Mouse (Mus musculus) urinary bladder, postnatal 25 days (tissue): Measurements from ENCODE around the gene Adh1.

ENCODE experiments used
- DNase-seq: peaks from one replicate; pipeline ENCODE4 v3.0.0; 2022; ENCODE audit warnings: low spot score

Gene Adh1

GRCm38 (mm10) chr3:138241371-138241770, 19.4 kb upstream of the Adh1 start:
- DNase-seq, result no peak

- no peak for DNase-seq
Observed at GRCm38 (mm10) chr3:138242021-138242726, 18.6 kb upstream of the Adh1 start.

DNA sequence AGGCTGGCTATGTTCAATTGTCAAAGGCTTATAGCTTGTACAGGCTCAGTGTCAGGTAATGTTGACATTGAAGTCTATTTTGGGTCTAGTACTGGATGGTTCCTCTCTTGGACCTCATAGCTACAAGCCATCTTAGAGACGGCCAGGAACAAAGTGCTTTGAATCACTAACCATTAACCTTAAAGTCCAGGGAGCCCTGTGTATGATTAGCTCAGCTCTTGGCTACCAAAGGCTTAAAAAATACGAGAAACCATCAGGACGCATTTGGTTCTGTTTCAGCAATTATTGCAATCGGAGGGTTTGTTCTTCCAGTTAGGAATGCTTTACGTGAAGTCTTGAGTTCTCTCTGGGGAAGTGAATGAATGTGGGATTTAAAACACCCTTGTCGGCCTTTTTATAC, 17.9 kb upstream of the Adh1 start:
- DNase-seq, result no peak

- DNase-seq, result no peak
Observed at GRCm38 (mm10) chr3:138244338-138244874, 16.4 kb upstream of the Adh1 start.

DNA sequence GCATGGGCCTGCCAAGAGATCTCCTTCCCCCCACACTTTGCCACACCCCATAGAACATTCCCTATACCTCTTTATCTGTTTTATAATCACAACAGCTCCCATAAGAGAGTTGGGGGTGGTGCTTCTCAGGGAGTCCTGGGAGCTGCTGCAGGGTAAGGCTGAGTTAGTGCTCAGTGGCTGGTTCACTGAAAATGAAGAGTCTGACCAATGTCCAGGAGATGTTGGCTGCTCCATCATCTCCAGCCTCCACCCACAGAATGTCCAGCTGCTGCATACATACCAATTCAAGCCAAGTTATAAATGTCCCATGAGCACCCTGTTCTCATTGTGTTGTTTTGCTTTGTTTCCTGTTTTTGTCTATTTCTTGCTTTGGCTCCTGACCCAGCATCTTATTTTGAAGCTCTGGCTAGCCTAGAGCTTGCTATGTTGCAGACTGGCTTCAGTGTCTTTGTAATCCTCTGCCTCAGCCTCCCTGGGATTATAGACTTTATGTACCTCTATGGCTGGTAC, 14.2 kb upstream of the Adh1 start:
- DNase-seq, result no peak

DNA sequence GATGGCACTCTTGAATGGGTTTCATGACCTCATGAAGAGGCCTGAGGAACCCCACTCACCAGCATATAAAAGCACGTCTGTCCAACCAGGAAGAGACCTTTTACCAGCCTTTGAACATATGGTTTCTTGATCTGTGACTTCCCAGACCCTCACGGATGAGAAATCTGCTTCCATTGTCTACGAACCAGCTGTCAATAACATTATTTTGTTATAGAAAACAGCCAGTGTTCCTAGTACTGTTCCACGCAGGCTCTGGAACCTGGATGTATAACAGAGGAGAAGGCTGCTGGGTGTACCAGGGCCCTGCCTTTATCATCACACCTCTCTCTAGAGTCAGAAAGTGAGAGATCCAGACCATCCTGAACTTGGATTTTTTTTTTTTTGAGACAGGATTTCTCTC, 13.6 kb upstream of the Adh1 start:
- no peak for DNase-seq

- no peak for DNase-seq
Observed at GRCm38 (mm10) chr3:138248011-138248410, 12.8 kb upstream of the Adh1 start.

DNA sequence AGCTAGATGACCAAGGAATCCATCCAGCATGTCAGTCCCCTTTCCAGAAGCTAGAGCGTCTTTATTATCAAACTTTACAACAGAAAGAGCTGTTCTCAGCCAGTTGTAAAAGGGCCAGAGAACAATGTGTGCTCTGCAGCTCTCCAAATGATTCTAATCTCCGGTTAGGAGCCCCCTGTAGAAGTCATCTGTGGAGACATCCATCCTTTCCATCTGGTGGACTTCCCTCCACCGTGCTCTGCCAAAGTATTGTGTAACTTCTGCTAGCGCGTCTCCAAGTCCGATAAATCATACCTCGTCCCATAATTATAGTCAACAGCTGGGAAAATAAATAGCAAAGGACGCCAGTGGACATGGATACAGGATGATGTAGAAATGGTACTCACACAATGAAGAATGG, 12.0 kb upstream of the Adh1 start:
- DNase-seq, result peak; percentile 31

GRCm38 (mm10) chr3:138251156-138251555, 9.6 kb upstream of the Adh1 start:
- no peak for DNase-seq

DNA sequence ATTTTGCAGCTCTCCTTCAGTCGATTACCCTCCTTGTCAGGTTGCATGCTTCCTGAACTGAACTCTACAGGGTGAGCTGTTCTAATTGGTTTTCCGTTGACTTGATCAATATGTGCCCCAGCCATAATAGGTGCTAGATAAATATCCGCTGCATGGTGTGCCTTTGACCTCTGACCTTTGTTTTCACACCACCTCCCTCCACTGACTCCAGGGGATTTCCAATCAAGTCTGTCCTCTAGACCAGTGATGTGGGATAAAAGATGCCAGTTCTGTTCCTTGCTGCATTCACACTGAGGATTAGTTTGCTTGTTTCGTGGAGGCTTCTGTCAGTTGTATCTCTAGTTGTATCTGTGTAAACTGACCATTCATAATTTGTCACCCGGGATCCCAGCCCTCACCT, 6.6 kb upstream of the Adh1 start:
- DNase-seq, result no peak

DNA sequence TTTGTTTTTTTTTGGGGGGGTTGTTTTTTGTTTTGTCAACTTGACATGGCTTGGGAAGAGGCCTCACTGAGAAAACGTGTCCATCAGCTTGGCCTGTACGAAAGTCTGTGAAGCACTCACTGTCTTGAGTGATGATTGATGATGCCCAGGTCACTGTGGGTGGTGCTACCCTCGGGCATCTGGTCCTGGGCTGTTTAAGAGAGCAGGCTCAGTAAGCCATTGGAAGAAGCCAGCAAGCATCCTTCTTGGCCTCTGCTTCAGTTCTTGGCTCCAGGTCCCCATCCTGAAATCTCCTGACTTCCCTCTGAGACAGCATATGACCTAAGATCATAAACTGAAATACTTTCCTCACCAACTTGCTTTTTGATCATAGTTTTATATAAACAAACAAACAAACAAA, 5.4 kb upstream of the Adh1 start:
- DNase-seq, result no peak

- no peak for DNase-seq
Observed at GRCm38 (mm10) chr3:138255780-138256550, 4.8 kb upstream of the Adh1 start.

GRCm38 (mm10) chr3:138262568-138262967, 1.8 kb downstream of the Adh1 start:
- no peak for DNase-seq

DNA sequence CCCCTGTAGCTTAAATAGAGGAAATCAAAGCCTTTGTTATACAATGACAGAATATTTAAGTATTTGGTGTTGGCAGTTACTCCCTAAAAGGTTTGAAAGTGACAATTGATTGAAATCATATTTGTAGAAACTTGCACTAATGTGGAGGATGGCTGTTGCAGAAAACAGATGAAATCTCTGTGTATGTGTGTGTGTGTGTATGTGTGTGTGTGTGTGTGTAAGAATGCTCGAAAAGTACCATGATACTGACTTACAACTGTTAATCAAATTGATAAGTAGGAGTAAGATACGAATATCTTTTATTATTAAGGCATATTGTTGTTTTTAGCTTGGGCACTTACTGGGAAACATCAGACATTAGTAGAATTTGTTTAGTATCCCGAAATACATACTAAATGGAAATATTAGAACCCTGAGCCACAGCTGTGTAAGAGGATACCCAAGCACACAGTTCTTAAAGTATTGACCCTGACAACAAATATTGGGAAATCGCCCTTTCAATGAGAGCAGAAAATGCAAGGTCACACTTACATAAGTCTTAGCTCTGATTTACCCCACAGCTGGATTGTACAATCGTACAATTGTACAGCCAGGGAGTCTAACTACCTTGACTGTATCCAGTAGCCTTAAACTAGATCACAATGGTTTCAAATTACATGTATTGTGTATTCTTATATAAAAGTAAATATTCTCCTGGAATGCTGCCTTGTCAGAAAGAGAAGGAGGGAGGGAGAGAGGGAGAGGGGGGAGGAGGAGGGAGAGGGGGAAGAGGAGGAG, 2.6 kb downstream of the Adh1 start:
- DNase-seq, result no peak

- no peak for DNase-seq
Observed at GRCm38 (mm10) chr3:138264648-138265047, 3.9 kb downstream of the Adh1 start.

GRCm38 (mm10) chr3:138270507-138270906, 9.7 kb downstream of the Adh1 start:
- no peak for DNase-seq

GRCm38 (mm10) chr3:138271297-138271696, 10.5 kb downstream of the Adh1 start:
- DNase-seq, result no peak

DNA sequence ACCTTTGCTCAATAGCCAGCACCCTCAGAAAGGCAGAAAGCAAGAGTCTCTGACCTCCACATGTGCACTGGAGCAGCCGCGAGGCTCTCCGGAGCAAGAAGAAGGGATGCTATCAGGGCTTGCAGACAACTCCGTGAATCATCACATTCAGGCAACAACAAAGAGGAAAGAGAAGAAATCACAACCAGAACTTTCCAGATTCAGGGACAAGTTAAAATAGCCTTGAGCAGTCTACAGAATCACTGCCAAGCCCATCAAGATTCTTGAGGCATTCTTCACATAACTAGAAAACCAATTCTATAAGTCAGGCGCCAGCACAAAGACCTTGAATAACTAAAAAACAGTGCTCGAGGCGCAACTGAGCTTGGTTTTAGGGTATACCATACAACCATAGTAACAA, 12.3 kb downstream of the Adh1 start:
- DNase-seq, result no peak

DNA sequence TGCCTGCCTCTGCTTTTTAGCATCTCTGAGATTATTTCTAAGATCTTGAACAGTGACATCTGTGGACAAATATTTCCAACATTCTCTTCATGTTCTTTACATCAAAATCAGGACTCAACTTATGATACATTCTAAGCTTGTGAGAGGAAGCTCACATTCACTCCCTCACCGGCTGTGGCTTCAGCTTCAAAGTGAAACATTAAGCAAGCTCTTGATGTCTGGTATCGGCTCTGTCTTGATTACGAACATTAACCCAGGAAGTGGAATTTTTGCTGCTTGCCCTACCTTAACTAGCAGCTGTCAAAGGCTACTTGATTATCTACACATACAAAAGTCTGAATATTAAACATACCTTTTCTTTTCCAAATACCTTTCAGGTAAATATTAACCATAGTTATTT, 14.3 kb downstream of the Adh1 start:
- no peak for DNase-seq

- no peak for DNase-seq
Observed at GRCm38 (mm10) chr3:138282556-138282955, 21.8 kb downstream of the Adh1 start.

GRCm38 (mm10) chr3:138283831-138284230, 23.0 kb downstream of the Adh1 start:
- DNase-seq, result no peak

- DNase-seq, result no peak
Observed at GRCm38 (mm10) chr3:138285986-138286385, 25.2 kb downstream of the Adh1 start.
